Mouse (Mus musculus) myocyte (in vitro differentiated cells): ENCODE data around the gene Ppp1r17. TPM values are rescaled to one million over a fixed set of nuclear protein-coding genes. Genes with fewer than 3 reads are reported as not detected.

ENCODE experiments used
- H3K27me3 ChIP-seq: one replicate; pipeline ENCODE4 v1.6.1; 2011; ENCODE audit not compliant: control insufficient read depth, insufficient read depth, insufficient read length
- H3K36me3 ChIP-seq: one replicate; pipeline ENCODE4 v1.6.1; 2011; ENCODE audit not compliant: control insufficient read depth, insufficient read depth
- H3K4me2 ChIP-seq: one replicate; pipeline ENCODE4 v1.6.1; 2011; ENCODE audit warnings: low read depth, control low read depth
- H3K4me3 ChIP-seq: one replicate; pipeline ENCODE4 v1.5.1; 2011; ENCODE audit warnings: mild to moderate bottlenecking, control low read depth, moderate library complexity
- H3K79me2 ChIP-seq: one replicate; pipeline ENCODE4 v1.6.1; 2011; ENCODE audit not compliant: control insufficient read depth, insufficient read depth
- H3ac ChIP-seq: one replicate; pipeline ENCODE4 v1.6.1; 2011; ENCODE audit not compliant: control insufficient read depth, insufficient read length
- CEBPB ChIP-seq: IDR thresholded peaks from 2 replicates; pipeline ENCODE4 v1.6.1; 2011; ENCODE audit warnings: mild to moderate bottlenecking, moderate library complexity; ENCODE audit not compliant: poor library complexity, insufficient read depth, severe bottlenecking
- E2F4 ChIP-seq: IDR thresholded peaks from one replicate; pipeline ENCODE4 v1.6.1; 2011; ENCODE audit warnings: mild to moderate bottlenecking, control low read depth, moderate library complexity; ENCODE audit not compliant: insufficient read depth
- MAX ChIP-seq: IDR thresholded peaks from one replicate; pipeline ENCODE4 v1.6.1; 2011; ENCODE audit warnings: low read depth, mild to moderate bottlenecking, control low read depth
- MYOD1 ChIP-seq, 3 experiments: IDR thresholded peaks; one replicate each; pipeline ENCODE4 v1.6.1; 2011; ENCODE audit warnings: control low read depth in 2 of 3, low read depth in 2 of 3, mild to moderate bottlenecking in 2 of 3, moderate library complexity in 1 of 3; ENCODE audit not compliant: insufficient read length in 2 of 3, control insufficient read depth in 1 of 3
- MYOG ChIP-seq, 3 experiments: IDR thresholded peaks; one replicate each; pipeline ENCODE4 v1.6.1; 2011; ENCODE audit warnings: control low read depth in 2 of 3, low read depth in 2 of 3, mild to moderate bottlenecking in 2 of 3; ENCODE audit not compliant: insufficient read length in 2 of 3, control insufficient read depth in 1 of 3, insufficient read depth in 1 of 3
- POLR2A ChIP-seq: IDR thresholded peaks from one replicate; pipeline ENCODE4 v1.6.1; 2011; ENCODE audit warnings: low read depth, mild to moderate bottlenecking, control low read depth, moderate library complexity; ENCODE audit not compliant: insufficient read length
- POLR2AphosphoS2 ChIP-seq: IDR thresholded peaks from one replicate; pipeline ENCODE4 v1.6.1; 2011; ENCODE audit warnings: low read depth, control low read depth; ENCODE audit not compliant: insufficient read length
- REST ChIP-seq: IDR thresholded peaks from one replicate; pipeline ENCODE4 v1.6.1; 2011; ENCODE audit warnings: mild to moderate bottlenecking, control low read depth, moderate library complexity; ENCODE audit not compliant: insufficient read depth, insufficient read length
- SRF ChIP-seq: IDR thresholded peaks from one replicate; pipeline ENCODE4 v1.6.1; 2011; ENCODE audit warnings: low read depth; ENCODE audit not compliant: control insufficient read depth, insufficient read length
- TCF12 ChIP-seq: IDR thresholded peaks from one replicate; pipeline ENCODE4 v1.6.1; 2011; ENCODE audit warnings: mild to moderate bottlenecking, control low read depth; ENCODE audit not compliant: poor library complexity, insufficient read depth, severe bottlenecking
- TCF3 ChIP-seq: IDR thresholded peaks from one replicate; pipeline ENCODE4 v1.6.1; 2011; ENCODE audit warnings: low read depth, control low read depth; ENCODE audit not compliant: insufficient read length
- USF1 ChIP-seq: IDR thresholded peaks from one replicate; pipeline ENCODE4 v1.6.1; 2011; ENCODE audit warnings: low read depth, mild to moderate bottlenecking, control low read depth, moderate library complexity
- polyA plus RNA-seq: library from polyadenylated mRNA; unstranded; fragments of >200 nt; fragmentation: generic; extraction: Trizol; gene quantifications from one replicate; pipeline ENCODE4 v1.2.1, GENCODE M21; 2012; ENCODE audit warnings: missing spikeins

The Ppp1r17 gene
- polyA plus RNA-seq, 1 experiment, result not detected

DNA sequence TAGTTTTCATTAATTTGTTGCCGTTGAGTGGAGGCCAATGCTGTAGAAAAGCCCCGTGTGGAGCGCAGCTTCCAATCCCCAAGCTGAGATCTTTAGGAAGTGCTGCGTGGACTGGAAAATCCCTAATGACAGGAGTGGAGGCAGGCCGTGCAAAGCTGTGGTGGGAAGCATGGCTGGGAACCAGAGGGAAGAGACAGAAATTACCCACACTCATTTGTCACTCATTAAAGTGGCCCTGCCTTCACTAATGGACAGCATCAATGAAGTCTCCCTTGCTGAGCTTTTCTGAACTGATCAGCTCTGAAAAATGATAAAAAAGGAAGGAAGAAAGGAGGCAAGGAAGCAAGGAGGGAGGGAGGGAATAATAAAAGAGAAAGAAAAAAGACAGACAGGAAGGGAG is 12.7 kb downstream of the Ppp1r17 start:
- no peak overlapping the region for H3K4me3 ChIP-seq
- no peaks in the 10 kb centered on the region for H3K27me3 ChIP-seq
- H3K36me3 ChIP-seq, result no peaks in the 10 kb centered on the region

DNA sequence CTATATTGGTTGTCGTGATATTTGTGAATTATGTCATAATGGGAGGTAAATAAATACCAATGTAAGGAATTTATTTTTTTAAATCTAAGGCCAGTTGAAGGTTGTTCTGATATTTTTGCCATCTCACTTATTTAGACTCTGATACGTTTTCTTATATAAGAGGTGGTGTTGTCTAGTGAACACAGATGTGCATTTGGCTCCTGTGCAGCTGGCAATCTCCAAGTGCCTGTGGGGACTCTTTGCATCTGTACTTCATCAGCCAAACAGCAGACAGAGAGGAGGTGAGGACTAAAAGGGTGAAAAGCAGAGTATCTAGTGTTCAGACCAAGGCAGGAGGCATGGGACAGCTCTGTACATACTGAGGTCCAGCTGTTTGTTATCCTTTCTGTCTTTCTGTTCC is 14.9 kb downstream of the Ppp1r17 start:
- Histone ChIP-seq H3K4me2 (no peak overlapping the region), H3K36me3 (no peaks in the 10 kb centered on the region), H3ac (no peak overlapping the region), H3K27me3 (no peaks in the 10 kb centered on the region), H3K79me2 (no peaks in the 10 kb centered on the region), H3K4me3 (no peak overlapping the region)
- TF ChIP-seq TCF12 (no peak), POLR2AphosphoS2 (no peak), CEBPB (no peak), SRF (no peak), TCF3 (no peak), MYOD1 (IDR thresholded peaks at IDR 0.05; ENCODE audit: control insufficient read depth in 1 of 3, insufficient read length in 2 of 3, low read depth in 2 of 3) (no peak), POLR2A (no peak), E2F4 (no peak), MYOG (IDR thresholded peaks at IDR 0.05; ENCODE audit: control insufficient read depth in 1 of 3, insufficient read depth in 1 of 3, insufficient read length in 2 of 3, low read depth in 2 of 3) (no peak), MAX (no peak), USF1 (no peak), REST (no peak)

More for the DNA sequence above, 12.7 kb downstream of the Ppp1r17 start:
- Histone ChIP-seq H3K79me2 (no peaks in the 10 kb centered on the region), H3K4me2 (no peak overlapping the region), H3ac (no peak overlapping the region)
- TF ChIP-seq TCF3, result no peak

DNA sequence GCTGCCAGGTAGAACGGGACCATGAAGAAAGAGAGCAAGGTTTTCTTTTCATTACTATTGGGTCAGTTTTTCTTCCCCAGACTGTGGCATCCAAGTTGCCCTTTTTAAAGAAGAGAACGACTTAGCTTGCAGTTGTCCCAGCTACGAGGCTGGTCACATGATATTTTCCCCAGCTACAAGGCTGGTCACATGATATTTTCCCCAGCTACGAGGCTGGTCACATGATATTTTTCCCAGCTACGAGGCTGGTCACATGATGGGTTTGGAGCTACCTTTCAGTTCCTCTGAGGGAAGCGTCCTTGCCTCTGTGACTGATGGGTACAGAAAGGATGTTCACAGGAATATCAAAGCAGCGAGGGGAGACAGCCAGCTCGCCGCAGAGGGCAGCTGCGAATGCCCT is 17.8 kb downstream of the Ppp1r17 start:
- Histone ChIP-seq H3K27me3 (no peaks in the 10 kb centered on the region), H3K36me3 (no peaks in the 10 kb centered on the region), H3ac (no peak overlapping the region), H3K4me2 (peak overlapping the region; percentile 18), H3K79me2 (no peaks in the 10 kb centered on the region), H3K4me3 (no peak overlapping the region)
- TF ChIP-seq POLR2A (no peak), REST (no peak), E2F4 (no peak), TCF3 (no peak), USF1 (peak; percentile 24), MAX (no peak), POLR2AphosphoS2 (no peak)

DNA sequence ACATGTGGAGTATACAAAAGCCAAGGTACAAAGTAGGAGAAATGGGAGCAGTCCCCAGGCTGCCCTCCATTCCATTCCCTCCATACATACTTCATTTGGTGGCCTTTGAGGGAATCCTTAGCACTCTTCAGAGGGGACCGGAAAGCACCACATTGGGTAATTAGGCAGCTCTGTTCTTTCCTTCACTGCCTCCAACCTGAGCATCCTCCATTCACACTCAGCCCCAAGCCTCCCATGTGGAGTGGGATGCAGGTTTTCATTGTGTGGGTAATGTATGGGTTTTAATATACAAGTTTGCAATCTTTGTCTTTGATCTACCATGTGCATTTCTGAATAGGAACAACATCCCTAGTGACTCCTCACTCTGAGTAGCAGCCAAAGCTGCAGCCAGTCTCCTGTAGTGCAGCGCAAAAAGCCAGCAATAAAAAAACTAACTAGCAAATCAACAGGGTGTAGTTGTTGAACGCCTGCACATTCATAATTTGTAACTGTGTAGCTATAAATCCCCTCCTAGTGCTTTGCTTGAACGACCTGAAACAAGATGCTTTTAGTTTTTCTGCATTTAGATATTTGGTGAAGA is 22.3 kb downstream of the Ppp1r17 start:
- TF ChIP-seq TCF12 (no peak), MAX (no peak), E2F4 (no peak), TCF3 (no peak), MYOD1 (IDR thresholded peaks at IDR 0.05; ENCODE audit: control insufficient read depth in 1 of 3, insufficient read length in 2 of 3, low read depth in 2 of 3) (no peak), REST (no peak), CEBPB (no peak), MYOG (IDR thresholded peaks at IDR 0.05; ENCODE audit: control insufficient read depth in 1 of 3, insufficient read depth in 1 of 3, insufficient read length in 2 of 3, low read depth in 2 of 3) (no peak), SRF (no peak), USF1 (no peak), POLR2A (no peak), POLR2AphosphoS2 (no peak)
- no peaks in the 10 kb centered on the region for H3K27me3 ChIP-seq
- no peak overlapping the region for H3K4me3 ChIP-seq
- no peaks in the 10 kb centered on the region for H3K36me3 ChIP-seq
- no peaks in the 10 kb centered on the region for H3K79me2 ChIP-seq
- no peak overlapping the region for H3ac ChIP-seq
- H3K4me2 ChIP-seq, result no peak overlapping the region

DNA sequence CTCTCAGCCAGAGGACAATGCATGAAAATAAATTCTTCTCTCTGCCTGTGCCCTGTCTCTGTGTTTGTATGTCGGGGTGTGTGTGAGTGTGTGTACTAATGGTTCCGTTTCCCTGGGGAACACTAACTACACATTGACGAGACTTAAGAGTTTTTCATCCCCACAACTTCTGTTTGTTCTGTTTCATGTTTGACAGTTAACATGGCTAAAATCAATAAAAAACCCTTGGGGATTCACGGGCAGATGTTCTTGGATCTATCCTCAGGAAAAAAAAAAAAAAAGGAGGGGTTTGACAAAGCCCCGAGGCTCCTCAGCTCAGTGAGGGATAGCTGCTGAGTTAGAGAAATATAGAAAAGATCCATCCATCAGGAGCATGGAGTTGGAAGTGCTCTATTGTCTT is 27.0 kb downstream of the Ppp1r17 start:
- no peak overlapping the region for H3ac ChIP-seq
- H3K4me2 ChIP-seq, result no peak overlapping the region
- H3K79me2 ChIP-seq, result no peaks in the 10 kb centered on the region
- no peak for TF ChIP-seq USF1
- no peak for TF ChIP-seq CEBPB
- TF ChIP-seq MYOD1 (IDR thresholded peaks at IDR 0.05; ENCODE audit: control insufficient read depth in 1 of 3, insufficient read length in 2 of 3, low read depth in 2 of 3), result no peak
- no peak for TF ChIP-seq TCF3
- no peak for TF ChIP-seq E2F4
- no peak for TF ChIP-seq TCF12
- TF ChIP-seq POLR2AphosphoS2, result no peak
- H3K27me3 ChIP-seq, result no peaks in the 10 kb centered on the region
- no peak overlapping the region for H3K4me3 ChIP-seq
- H3K36me3 ChIP-seq, result no peaks in the 10 kb centered on the region
